Mouse (Mus musculus) kidney, postnatal 0 days (tissue): Measurements from ENCODE around the gene Zfp64. TPM values are rescaled to one million over a fixed set of nuclear protein-coding genes. Genes with fewer than 3 reads are reported as not detected.

Experiments used
- ATAC-seq: fragments of 200-750 bp; cut with Nextera tagmentation; replicated peaks from 2 replicates; pipeline ENCODE4 v1.8.0; 2017; ENCODE audit warnings: low read depth, moderate number of reproducible peaks, moderate TSS enrichment, moderate library complexity; ENCODE audit not compliant: low FRiP score
- DNase-seq: peaks from one replicate; pipeline ENCODE4 v3.0.0-alpha.2; 2016; ENCODE audit warnings: low spot score
- H3K27ac ChIP-seq: fragments of 300-500 bp; sonication (generic); 2 replicates; pipeline ENCODE4 v1.5.1; 2014; ENCODE audit warnings: mild to moderate bottlenecking
- H3K27me3 ChIP-seq: fragments of 300-500 bp; sonication (generic); 2 replicates; pipeline ENCODE4 v1.6.1; 2014; ENCODE audit warnings: low read length, mixed read lengths; ENCODE audit not compliant: insufficient read depth
- H3K36me3 ChIP-seq: fragments of 300-500 bp; sonication (generic); 2 replicates; pipeline ENCODE4 v1.6.1; 2014; ENCODE audit warnings: low read length, mixed read lengths; ENCODE audit not compliant: insufficient read depth
- H3K4me1 ChIP-seq: fragments of 300-500 bp; sonication (generic); replicated peaks from 2 replicates; pipeline ENCODE4 v1.6.1; 2014; ENCODE audit warnings: antibody characterized with exemption, low read length, mixed read lengths; ENCODE audit not compliant: insufficient read depth
- H3K4me2 ChIP-seq: fragments of 300-500 bp; sonication (generic); 2 replicates; pipeline ENCODE4 v1.6.1; 2014; ENCODE audit warnings: mild to moderate bottlenecking, low read length, moderate library complexity, mixed read lengths
- H3K4me3 ChIP-seq: fragments of 300-500 bp; sonication (generic); replicated peaks from 2 replicates; pipeline ENCODE4 v1.5.1; 2014; ENCODE audit warnings: low read depth, low read length
- H3K9ac ChIP-seq: fragments of 300-500 bp; sonication (generic); 2 replicates; pipeline ENCODE4 v1.6.1; 2014; ENCODE audit warnings: low read depth, low read length
- H3K9me3 ChIP-seq: fragments of 300-500 bp; sonication (generic); replicated peaks from 2 replicates; pipeline ENCODE4 v1.6.1; 2016; ENCODE audit warnings: low read length, inconsistent platforms, mixed read lengths
- CTCF ChIP-seq: IDR thresholded peaks from 2 replicates; pipeline ENCODE4 v1.5.1; 2016; ENCODE audit warnings: antibody characterized with exemption, low read depth, mild to moderate bottlenecking, moderate library complexity
- WGBS: fragments of 180-500 bp; shearing (Covaris S2); extraction: QIAGEN DNeasy Blood & Tissue Kit; methylation state at CpG from one replicate; pipeline ENCODE4 v1.1.7; 2014; 5-methylcytosine and 5-hydroxymethylcytosine counted together
- polyA plus RNA-seq: library from polyadenylated mRNA; unstranded; fragments of >200 nt; fragmentation: Nextera tagmentation; extraction: Ambion mirVana; gene quantifications from 2 replicates; pipeline ENCODE4 v1.2.1, GENCODE M21; 2015

Zfp64 gene
- polyA plus RNA-seq, 1 experiment from 2014 or later, result 20.4 TPM

DNA sequence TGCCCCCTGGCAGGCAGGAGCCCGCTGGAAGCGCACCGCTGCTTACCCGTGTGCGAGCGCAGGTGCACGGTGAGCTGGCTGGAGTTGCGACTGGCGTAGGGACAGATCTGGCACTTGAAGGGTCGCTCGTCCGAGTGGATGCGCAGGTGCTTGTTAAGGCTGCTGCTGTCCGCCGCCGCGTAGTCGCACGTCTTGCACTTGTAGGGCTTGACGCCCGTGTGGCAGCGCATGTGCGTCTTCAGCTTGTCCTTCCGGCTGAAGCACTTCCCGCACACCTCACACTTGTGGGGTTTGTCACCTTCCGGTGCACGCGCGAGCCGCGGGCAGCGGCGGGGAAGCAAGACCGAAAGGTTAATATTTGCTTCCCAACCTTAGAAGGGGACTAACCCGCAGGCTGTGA lies 20.2 kb downstream of the Zfp64 start:
- Histone ChIP-seq H3K27ac (no peak overlapping the region), H3K9me3 (no peaks in the 10 kb centered on the region), H3K36me3 (peaks cover 45% of the 10 kb centered on the region), H3K27me3 (no peaks in the 10 kb centered on the region), H3K9ac (no peak overlapping the region), H3K4me3 (no peak overlapping the region), H3K4me2 (no peak overlapping the region), H3K4me1 (no peaks in the 10 kb centered on the region)
- WGBS, result 91% methylated on average over 35 of the region's 35 CpGs
- no peak for TF ChIP-seq CTCF
- no peak for DNase-seq
- no peak for ATAC-seq

GRCm38 (mm10) chr2:168931686-168932085 lies 23.7 kb downstream of the Zfp64 start:
- H3K9me3 ChIP-seq, result no peaks in the 10 kb centered on the region
- H3K27ac ChIP-seq, result no peak overlapping the region
- no peak overlapping the region for H3K9ac ChIP-seq
- ATAC-seq (no peak), DNase-seq (no peak)
- WGBS, result 96% methylated on average over 14 of the region's 14 CpGs
- no peak overlapping the region for H3K4me2 ChIP-seq
- no peak overlapping the region for H3K4me3 ChIP-seq
- no peak for TF ChIP-seq CTCF
- H3K36me3 ChIP-seq, result peaks cover 33% of the 10 kb centered on the region
- H3K4me1 ChIP-seq, result no peaks in the 10 kb centered on the region
- no peaks in the 10 kb centered on the region for H3K27me3 ChIP-seq

DNA sequence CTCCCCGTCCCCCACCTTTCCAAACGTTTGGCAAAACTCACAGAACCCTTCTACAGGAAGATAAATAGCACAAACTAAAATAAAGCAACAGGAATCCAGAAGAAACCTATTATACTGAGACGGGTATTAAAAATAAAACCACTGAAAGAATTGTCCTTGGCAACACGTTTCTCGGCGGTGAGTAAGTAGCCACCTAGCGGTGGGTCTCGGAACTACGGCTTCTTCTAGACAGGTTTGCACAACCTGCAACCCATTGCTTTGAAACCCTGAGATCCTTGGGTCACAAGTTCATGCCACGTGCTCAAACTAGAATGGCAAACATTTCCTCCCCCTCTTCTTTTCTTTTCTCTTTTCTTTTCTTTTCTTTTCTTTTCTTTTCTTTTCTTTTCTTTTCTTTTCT lies 25.7 kb downstream of the Zfp64 start:
- Histone ChIP-seq H3K9me3 (no peaks in the 10 kb centered on the region), H3K4me2 (no peak overlapping the region), H3K9ac (no peak overlapping the region), H3K27ac (no peak overlapping the region), H3K4me1 (no peaks in the 10 kb centered on the region), H3K36me3 (peaks cover 38% of the 10 kb centered on the region), H3K27me3 (no peaks in the 10 kb centered on the region), H3K4me3 (no peak overlapping the region)
- DNase-seq (peak; percentile 59), ATAC-seq (no peak)
- 24% methylated on average over 10 of the region's 10 CpGs for WGBS
- peak; percentile 77 for TF ChIP-seq CTCF

- no peaks in the 10 kb centered on the region for H3K27me3 ChIP-seq
- no peak overlapping the region for H3K4me3 ChIP-seq
- no peak for TF ChIP-seq CTCF
- 77% methylated on average over 7 of the region's 7 CpGs for WGBS
- H3K9ac ChIP-seq, result no peak overlapping the region
- ATAC-seq (no peak), DNase-seq (peak; percentile 67)
- no peak overlapping the region for H3K27ac ChIP-seq
- no peaks in the 10 kb centered on the region for H3K9me3 ChIP-seq
- peaks cover 28% of the 10 kb centered on the region for H3K36me3 ChIP-seq
- H3K4me1 ChIP-seq, result no peaks in the 10 kb centered on the region
- no peak overlapping the region for H3K4me2 ChIP-seq
These were observed 28.0 kb downstream of the Zfp64 start for GRCm38 (mm10) chr2:168927401-168927800.

- Histone ChIP-seq H3K9ac (no peak overlapping the region), H3K27me3 (no peaks in the 10 kb centered on the region), H3K4me3 (no peak overlapping the region), H3K4me2 (no peak overlapping the region), H3K9me3 (no peaks in the 10 kb centered on the region), H3K4me1 (no peaks in the 10 kb centered on the region), H3K36me3 (peaks cover 20% of the 10 kb centered on the region), H3K27ac (no peak overlapping the region)
- DNase-seq (no peak), ATAC-seq (no peak)
- no peak for TF ChIP-seq CTCF
- 91% methylated on average over 37 of the region's 37 CpGs for WGBS
These were observed 29.1 kb downstream of the Zfp64 start for GRCm38 (mm10) chr2:168926257-168926810.

DNA sequence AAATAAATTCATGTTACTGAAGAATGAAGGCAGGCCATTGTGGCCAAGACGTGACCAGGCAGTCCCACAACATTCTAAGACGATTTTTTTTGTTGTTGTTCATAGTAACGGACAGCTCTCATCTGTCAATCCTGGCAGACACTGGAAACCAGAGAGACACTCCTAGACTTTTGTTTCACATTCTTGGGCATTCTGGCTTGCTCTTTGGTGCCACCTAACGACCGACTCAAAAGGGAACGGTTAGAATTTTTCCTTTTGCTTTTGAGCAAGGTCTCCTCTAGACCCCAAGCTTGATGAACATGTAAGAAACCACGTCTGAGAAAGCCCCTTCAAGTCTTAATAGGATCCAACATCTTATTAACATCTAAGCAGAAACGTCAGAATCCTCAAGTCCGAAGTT lies 31.7 kb downstream of the Zfp64 start:
- Histone ChIP-seq H3K4me3 (no peak overlapping the region), H3K36me3 (peaks cover 12% of the 10 kb centered on the region), H3K4me1 (no peaks in the 10 kb centered on the region), H3K27me3 (no peaks in the 10 kb centered on the region), H3K27ac (no peak overlapping the region), H3K4me2 (no peak overlapping the region), H3K9ac (no peak overlapping the region), H3K9me3 (no peaks in the 10 kb centered on the region)
- ATAC-seq, result no peak
- peak; percentile 73 for DNase-seq
- WGBS, result 4% methylated on average over 9 of the region's 9 CpGs
- TF ChIP-seq CTCF, result peak; percentile 81

DNA sequence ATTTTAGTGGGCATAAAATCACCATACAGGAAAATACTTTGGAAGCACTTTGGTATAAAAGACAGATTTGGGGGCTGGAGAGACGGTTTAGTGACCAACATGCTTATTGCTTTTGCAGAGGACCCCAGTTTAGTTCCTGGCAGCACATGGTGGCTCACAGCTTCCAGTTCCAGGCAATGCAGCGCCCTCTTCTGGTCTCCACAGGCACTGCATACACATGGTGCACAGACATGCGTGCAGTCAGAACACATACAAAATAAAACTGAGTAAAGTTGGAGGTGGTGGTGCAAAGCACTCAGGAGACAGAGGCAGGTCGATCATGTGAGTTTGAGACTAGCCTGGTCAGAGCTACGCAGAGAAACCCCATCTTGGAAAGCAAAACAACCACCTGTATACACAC lies 32.9 kb downstream of the Zfp64 start:
- H3K27ac ChIP-seq, result no peak overlapping the region
- H3K9me3 ChIP-seq, result no peaks in the 10 kb centered on the region
- ATAC-seq (no peak), DNase-seq (no peak)
- H3K4me3 ChIP-seq, result no peak overlapping the region
- no peak overlapping the region for H3K4me2 ChIP-seq
- no peaks in the 10 kb centered on the region for H3K27me3 ChIP-seq
- H3K9ac ChIP-seq, result no peak overlapping the region
- H3K36me3 ChIP-seq, result peaks cover 12% of the 10 kb centered on the region
- peak; percentile 35; the same call in 1 of the 2 replicates for TF ChIP-seq CTCF
- H3K4me1 ChIP-seq, result no peaks in the 10 kb centered on the region
- 85% methylated on average over 5 of the region's 5 CpGs for WGBS
